Mouse (Mus musculus) heart, embryonic 12.5 days (tissue): ENCODE data around the gene Nmnat3. TPM values are rescaled to one million over a fixed set of nuclear protein-coding genes. Genes with fewer than 3 reads are reported as not detected.

ENCODE experiments used
- ATAC-seq: fragments of 200-750 bp; cut with Nextera tagmentation; 2 replicates; pipeline ENCODE4 v1.8.0; 2017; ENCODE audit warnings: moderate TSS enrichment, moderate library complexity; ENCODE audit not compliant: insufficient number of reproducible peaks, low FRiP score
- H3K27ac ChIP-seq: fragments of 300-500 bp; sonication (generic); 2 replicates; pipeline ENCODE4 v1.5.1; 2016; ENCODE audit warnings: mild to moderate bottlenecking, moderate library complexity; ENCODE audit not compliant: poor library complexity, severe bottlenecking
- H3K27me3 ChIP-seq: fragments of 300-500 bp; sonication (generic); replicated peaks from 2 replicates; pipeline ENCODE4 v1.6.1; 2016; ENCODE audit warnings: mild to moderate bottlenecking, moderate library complexity
- H3K36me3 ChIP-seq: fragments of 300-500 bp; sonication (generic); 2 replicates; pipeline ENCODE4 v1.6.1; 2016; ENCODE audit warnings: mild to moderate bottlenecking, moderate library complexity
- H3K4me1 ChIP-seq: fragments of 300-500 bp; sonication (generic); replicated peaks from 2 replicates; pipeline ENCODE4 v1.6.1; 2016; ENCODE audit warnings: mild to moderate bottlenecking
- H3K4me2 ChIP-seq: fragments of 300-500 bp; sonication (generic); 2 replicates; pipeline ENCODE4 v1.6.1; 2016; ENCODE audit warnings: mild to moderate bottlenecking, moderate library complexity
- H3K4me3 ChIP-seq: fragments of 300-500 bp; sonication (generic); 2 replicates; pipeline ENCODE4 v1.5.1; 2016; ENCODE audit warnings: mild to moderate bottlenecking
- H3K9ac ChIP-seq: fragments of 300-500 bp; sonication (generic); 2 replicates; pipeline ENCODE4 v1.6.1; 2016; ENCODE audit warnings: mild to moderate bottlenecking, moderate library complexity
- H3K9me3 ChIP-seq: fragments of 300-500 bp; sonication (generic); replicated peaks from 2 replicates; pipeline ENCODE4 v1.6.1; 2016; ENCODE audit warnings: mild to moderate bottlenecking, moderate library complexity
- WGBS: fragments of 180-500 bp; shearing (Covaris S2); methylation state at CpG from one replicate; pipeline ENCODE4 v1.1.7; 2016; 5-methylcytosine and 5-hydroxymethylcytosine counted together
- polyA plus RNA-seq: library from polyadenylated mRNA; unstranded; fragments of >200 nt; fragmentation: Nextera tagmentation; extraction: Ambion mirVana; gene quantifications from 2 replicates; pipeline ENCODE4 v1.2.1, GENCODE M21; 2016

Nmnat3 gene
- polyA plus RNA-seq, 1 experiment from 2014 or later: 9.4 TPM

DNA sequence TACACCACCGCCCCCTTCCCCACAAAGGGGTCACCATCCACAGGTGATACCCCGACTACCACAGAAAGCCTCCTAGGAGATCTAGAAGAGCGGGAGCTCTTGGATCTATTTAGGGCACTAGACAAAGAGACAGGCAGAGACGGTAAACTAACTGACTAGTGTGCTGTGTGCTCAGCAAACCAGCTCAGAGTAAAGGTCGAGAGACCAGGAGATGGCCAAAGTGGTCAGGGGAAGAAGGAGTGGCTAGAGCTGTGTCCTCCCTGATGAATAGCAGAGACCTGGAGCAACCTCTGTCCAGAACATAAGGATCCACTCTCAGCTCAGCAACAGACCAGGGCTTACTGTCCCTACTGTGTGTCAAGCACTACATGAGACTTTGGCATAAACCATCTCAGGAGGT is 135.4 kb downstream of the Nmnat3 start, which contains the start of gene Rbp1:
Rbp1 (plus strand) TSS at position 306 of the 400 bp plus-strand sequence.
- H3K4me2 ChIP-seq: no peak within 1 kb of the TSS
- H3K36me3 ChIP-seq: no peaks in the 10 kb centered on the region
- WGBS: 82% methylated on average over 5 of the region's 5 CpGs
- H3K27ac ChIP-seq: no peak within 1 kb of the TSS
- no peaks in the 10 kb centered on the region for H3K9me3 ChIP-seq
- ATAC-seq: no peak
- H3K27me3 ChIP-seq: peaks cover 15% of the 10 kb centered on the region
- no peak within 1 kb of the TSS for H3K9ac ChIP-seq
- H3K4me1 ChIP-seq: peaks cover 27% of the 10 kb centered on the region
- H3K4me3 ChIP-seq: no peak within 1 kb of the TSS

- WGBS: 20% methylated on average over 4 of the region's 4 CpGs
- no peak for ATAC-seq
- Histone ChIP-seq H3K9ac (no peak overlapping the region), H3K9me3 (no peaks in the 10 kb centered on the region), H3K27ac (no peak overlapping the region), H3K4me1 (peaks cover 37% of the 10 kb centered on the region), H3K36me3 (no peaks in the 10 kb centered on the region), H3K4me2 (no peak overlapping the region), H3K27me3 (peaks cover 15% of the 10 kb centered on the region), H3K4me3 (no peak overlapping the region)
Observed at GRCm38 (mm10) chr9:98423691-98424090, 136.5 kb downstream of the Nmnat3 start.

- Histone ChIP-seq H3K4me3 (peak overlapping the region; percentile 57), H3K27ac (no peak overlapping the region), H3K9me3 (no peaks in the 10 kb centered on the region), H3K4me1 (peaks cover 43% of the 10 kb centered on the region), H3K36me3 (no peaks in the 10 kb centered on the region), H3K9ac (peak overlapping the region; percentile 76), H3K27me3 (peaks cover 15% of the 10 kb centered on the region), H3K4me2 (peak overlapping the region; percentile 77)
- ATAC-seq: no peak
- WGBS: 3% methylated on average over 8 of the region's 8 CpGs
Observed at GRCm38 (mm10) chr9:98424291-98424690, 137.1 kb downstream of the Nmnat3 start.

DNA sequence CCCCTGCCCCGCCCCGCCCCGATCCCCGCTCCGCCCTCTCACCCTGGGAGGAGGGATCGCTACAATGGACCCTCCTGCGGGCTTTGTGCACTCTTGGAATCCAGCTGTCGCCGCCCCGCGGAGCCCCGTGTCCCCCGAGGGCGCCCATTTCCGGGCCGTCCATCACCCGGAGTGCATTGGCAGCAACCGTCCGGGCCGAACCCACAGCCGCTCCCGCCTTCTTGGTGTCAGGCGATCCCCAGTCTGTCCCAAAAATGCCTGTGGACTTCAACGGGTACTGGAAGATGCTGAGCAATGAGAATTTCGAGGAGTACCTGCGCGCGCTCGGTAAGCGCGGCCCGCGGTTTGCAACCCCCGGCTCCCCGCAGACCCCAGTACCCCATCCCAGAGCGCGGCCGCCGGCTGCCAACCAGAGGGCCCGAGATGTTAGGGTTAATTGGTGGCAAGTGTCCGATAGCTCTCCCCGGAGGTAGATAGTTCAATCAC is 137.5 kb downstream of the Nmnat3 start:
- H3K9me3 ChIP-seq: no peaks in the 10 kb centered on the region
- WGBS: under 1% methylated on average over 40 of the region's 42 CpGs
- H3K9ac ChIP-seq: peak overlapping the region; percentile 76
- peak overlapping the region; percentile 77 for H3K4me2 ChIP-seq
- H3K4me3 ChIP-seq: peak overlapping the region; percentile 57
- no peak overlapping the region; the same call in 1 of the 2 replicates for H3K27ac ChIP-seq
- peaks cover 48% of the 10 kb centered on the region for H3K4me1 ChIP-seq
- peaks cover 15% of the 10 kb centered on the region for H3K27me3 ChIP-seq
- no peaks in the 10 kb centered on the region for H3K36me3 ChIP-seq
- ATAC-seq: peak; percentile 61

DNA sequence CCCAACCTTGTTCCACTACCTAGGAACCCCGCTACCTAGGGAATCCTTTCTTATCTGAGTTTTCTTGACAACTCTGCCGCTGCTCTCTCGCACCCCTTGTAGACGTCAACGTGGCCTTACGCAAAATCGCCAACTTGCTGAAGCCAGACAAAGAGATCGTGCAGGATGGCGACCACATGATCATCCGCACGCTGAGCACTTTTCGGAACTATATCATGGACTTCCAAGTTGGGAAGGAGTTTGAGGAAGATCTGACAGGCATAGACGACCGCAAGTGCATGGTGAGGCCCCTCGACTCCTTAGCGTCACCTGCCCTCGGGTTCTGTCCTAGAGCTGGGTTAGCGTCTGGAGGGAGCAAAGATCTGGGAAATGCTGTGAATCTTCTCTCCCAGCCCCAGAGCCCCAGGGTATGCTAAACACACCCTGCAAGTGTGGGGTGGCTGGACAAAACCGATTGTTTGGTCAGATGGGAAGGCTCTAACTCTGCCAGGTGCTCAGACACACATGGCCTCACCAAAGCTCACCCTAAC is 138.2 kb downstream of the Nmnat3 start:
- ATAC-seq: no peak
- Histone ChIP-seq H3K27ac (peak overlapping the region; percentile 87; the same call in 1 of the 2 replicates), H3K36me3 (no peaks in the 10 kb centered on the region), H3K4me2 (peak overlapping the region; percentile 77), H3K9ac (peak overlapping the region; percentile 76), H3K9me3 (no peaks in the 10 kb centered on the region), H3K4me1 (peaks cover 51% of the 10 kb centered on the region), H3K27me3 (peaks cover 15% of the 10 kb centered on the region), H3K4me3 (peak overlapping the region; percentile 57)
- 6% methylated on average over 19 of the region's 19 CpGs for WGBS

DNA sequence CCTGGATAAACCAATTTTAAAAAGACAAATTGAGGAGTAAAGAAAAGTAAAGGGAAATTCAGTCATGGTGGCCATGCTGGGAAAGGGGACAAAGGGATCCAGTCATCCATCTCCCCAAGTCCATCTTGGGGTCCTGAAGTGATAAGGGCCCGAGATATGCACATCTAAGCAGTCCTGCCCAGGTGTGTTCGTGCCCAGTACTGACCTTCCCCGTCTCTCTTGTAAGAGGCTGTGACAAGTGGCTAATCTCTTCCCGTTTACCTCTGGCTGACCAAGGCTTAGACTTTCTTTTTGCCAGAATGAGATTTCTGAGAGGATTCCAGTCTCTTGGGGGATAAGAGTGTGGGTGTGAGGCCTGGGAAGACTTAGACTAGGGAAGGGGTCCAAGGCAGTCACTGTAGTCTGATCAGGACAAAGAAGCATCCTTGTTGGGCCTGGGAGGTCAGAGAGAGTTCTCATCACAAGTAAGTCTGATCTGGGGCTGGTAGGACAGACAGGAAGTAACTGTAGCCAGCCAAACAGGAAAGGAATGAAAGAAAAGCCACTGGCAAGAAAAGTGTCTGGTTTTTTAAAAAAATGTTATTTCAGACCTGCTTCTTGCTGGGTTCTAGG is 140.8 kb downstream of the Nmnat3 start:
- 50% methylated on average over 4 of the region's 4 CpGs for WGBS
- no peak overlapping the region for H3K9ac ChIP-seq
- peak overlapping the region; percentile 87; the same call in 1 of the 2 replicates for H3K27ac ChIP-seq
- H3K4me3 ChIP-seq: no peak overlapping the region
- no peak for ATAC-seq
- no peaks in the 10 kb centered on the region for H3K9me3 ChIP-seq
- H3K4me2 ChIP-seq: peak overlapping the region; percentile 77
- H3K36me3 ChIP-seq: no peaks in the 10 kb centered on the region
- H3K27me3 ChIP-seq: no peaks in the 10 kb centered on the region; the same call in 1 of the 2 replicates
- H3K4me1 ChIP-seq: peaks cover 62% of the 10 kb centered on the region

DNA sequence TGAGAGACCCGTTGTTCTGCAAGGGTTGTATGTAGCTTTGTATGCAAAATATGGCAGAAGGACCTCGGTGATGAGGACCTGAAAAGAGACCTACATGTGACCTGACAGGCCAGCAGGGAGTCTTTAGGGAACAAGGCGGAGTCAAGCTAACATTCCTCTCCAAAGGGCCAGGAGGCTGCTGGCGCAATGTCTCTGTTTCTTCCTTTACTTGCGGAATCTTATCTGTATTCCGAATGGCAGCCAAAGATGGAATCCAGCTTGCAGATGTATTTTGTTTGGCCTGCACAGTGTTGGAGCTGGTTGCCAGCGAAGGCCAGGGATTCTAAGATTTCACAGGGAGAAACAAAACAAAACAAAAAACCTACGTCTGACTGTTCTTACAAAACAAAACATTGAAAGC is 141.5 kb downstream of the Nmnat3 start:
- H3K36me3 ChIP-seq: no peaks in the 10 kb centered on the region
- H3K4me2 ChIP-seq: peak overlapping the region; percentile 77
- peak overlapping the region; percentile 87 for H3K27ac ChIP-seq
- peak; percentile 60 for ATAC-seq
- no peak overlapping the region for H3K9ac ChIP-seq
- H3K4me3 ChIP-seq: no peak overlapping the region
- peaks cover 69% of the 10 kb centered on the region for H3K4me1 ChIP-seq
- no peaks in the 10 kb centered on the region; the same call in 1 of the 2 replicates for H3K27me3 ChIP-seq
- WGBS: 28% methylated on average over 8 of the region's 8 CpGs
- no peaks in the 10 kb centered on the region for H3K9me3 ChIP-seq

DNA sequence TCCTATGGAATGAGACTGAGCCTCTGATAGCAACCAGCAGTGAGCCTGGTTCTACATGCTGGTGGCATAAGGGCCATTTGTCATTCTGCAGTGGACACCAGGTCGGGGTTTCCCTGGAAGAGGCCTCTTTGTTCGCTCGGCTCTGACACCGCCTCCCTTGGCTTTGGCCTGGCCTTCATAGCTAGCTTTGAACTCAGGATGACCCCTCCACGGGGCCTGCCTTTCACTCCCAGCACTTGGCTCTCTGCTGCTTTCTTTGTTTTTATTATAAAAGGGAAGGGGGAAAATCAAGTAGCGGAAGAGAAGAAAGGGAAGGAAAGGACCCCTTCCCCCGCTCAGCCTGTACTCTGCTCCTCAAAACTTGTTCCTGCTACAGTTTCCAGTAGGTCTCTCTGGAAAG is 142.6 kb downstream of the Nmnat3 start:
- 0 out of 2 replicates have a peak overlapping the region, but pooled peaks have one; percentile 1 for H3K9ac ChIP-seq
- peaks cover 64% of the 10 kb centered on the region for H3K4me1 ChIP-seq
- no peak overlapping the region for H3K4me3 ChIP-seq
- no peaks in the 10 kb centered on the region for H3K9me3 ChIP-seq
- 21% methylated on average over 7 of the region's 7 CpGs for WGBS
- no peaks in the 10 kb centered on the region; the same call in 1 of the 2 replicates for H3K27me3 ChIP-seq
- no peaks in the 10 kb centered on the region for H3K36me3 ChIP-seq
- H3K4me2 ChIP-seq: peak overlapping the region; percentile 44
- peak; percentile 70 for ATAC-seq
- H3K27ac ChIP-seq: peak overlapping the region; percentile 76

DNA sequence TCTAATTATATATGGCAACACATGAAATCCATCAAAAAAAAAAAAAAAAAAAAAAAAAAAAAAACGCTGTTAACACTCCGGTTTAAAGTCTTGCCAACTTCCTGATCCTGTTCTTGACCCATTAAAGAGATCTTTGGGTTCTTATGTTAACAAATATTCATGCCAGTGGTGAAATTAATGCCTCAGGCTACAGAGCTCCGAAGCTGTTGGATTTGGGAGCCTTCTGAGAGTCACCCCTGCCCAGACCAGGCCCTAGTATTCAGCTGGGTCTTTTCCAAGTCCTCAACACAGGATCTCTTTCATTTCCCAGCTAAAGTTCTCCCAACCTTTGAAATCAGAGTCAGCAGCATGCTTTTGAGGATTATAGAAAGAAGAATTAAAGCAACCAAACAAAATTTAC is 143.3 kb downstream of the Nmnat3 start:
- peaks cover 63% of the 10 kb centered on the region for H3K4me1 ChIP-seq
- WGBS: 61% methylated on average over 3 of the region's 3 CpGs
- ATAC-seq: no peak
- H3K36me3 ChIP-seq: no peaks in the 10 kb centered on the region
- H3K4me2 ChIP-seq: no peak overlapping the region
- no peak overlapping the region for H3K4me3 ChIP-seq
- H3K27me3 ChIP-seq: no peaks in the 10 kb centered on the region; the same call in 1 of the 2 replicates
- H3K27ac ChIP-seq: peak overlapping the region; percentile 38; the same call in 1 of the 2 replicates
- no peak overlapping the region for H3K9ac ChIP-seq
- H3K9me3 ChIP-seq: no peaks in the 10 kb centered on the region

GRCm38 (mm10) chr9:98433021-98433420 is 145.8 kb downstream of the Nmnat3 start:
- WGBS: 61% methylated on average over 2 of the region's 2 CpGs
- no peak overlapping the region for H3K4me3 ChIP-seq
- H3K36me3 ChIP-seq: peaks cover 10% of the 10 kb centered on the region
- H3K27ac ChIP-seq: no peak overlapping the region
- ATAC-seq: no peak
- H3K4me1 ChIP-seq: peaks cover 39% of the 10 kb centered on the region
- no peak overlapping the region for H3K9ac ChIP-seq
- H3K9me3 ChIP-seq: no peaks in the 10 kb centered on the region
- H3K4me2 ChIP-seq: no peak overlapping the region
- H3K27me3 ChIP-seq: no peaks in the 10 kb centered on the region

DNA sequence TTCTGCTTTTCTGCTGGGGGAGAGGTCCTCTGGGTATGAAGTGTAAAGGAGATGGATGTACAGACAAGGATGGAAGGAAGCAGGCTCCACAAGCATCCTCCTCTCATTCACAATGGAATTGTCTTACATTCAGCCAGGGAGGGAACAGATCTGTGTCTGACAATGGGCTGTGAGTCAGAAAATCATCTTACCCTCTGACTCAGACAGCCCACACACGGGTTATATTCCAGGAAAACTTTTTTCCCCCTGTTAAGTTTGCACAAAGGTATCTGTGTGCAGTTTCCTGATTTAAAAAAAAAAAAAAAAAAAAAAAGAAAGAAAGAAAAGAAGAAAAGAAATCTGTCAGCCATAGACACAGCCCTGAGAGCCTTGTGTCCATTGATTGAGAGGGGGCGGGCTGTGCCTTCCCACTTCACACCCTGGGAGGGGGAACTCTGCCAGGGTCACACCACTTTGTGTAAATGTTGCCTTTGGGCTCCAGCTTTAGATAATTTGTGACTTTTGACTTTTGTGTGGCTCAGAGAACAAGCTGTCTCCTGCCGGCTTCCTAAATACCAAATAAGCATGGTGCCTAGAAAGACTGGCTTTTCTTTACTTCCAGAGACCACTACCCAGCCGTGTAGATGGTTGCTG is 146.8 kb downstream of the Nmnat3 start:
- Histone ChIP-seq H3K4me1 (peaks cover 32% of the 10 kb centered on the region), H3K4me2 (no peak overlapping the region), H3K4me3 (no peak overlapping the region), H3K36me3 (peaks cover 10% of the 10 kb centered on the region), H3K9ac (no peak overlapping the region), H3K27me3 (no peaks in the 10 kb centered on the region), H3K9me3 (no peaks in the 10 kb centered on the region), H3K27ac (no peak overlapping the region; the same call in 1 of the 2 replicates)
- no peak for ATAC-seq
- 34% methylated on average over 4 of the region's 4 CpGs for WGBS
